In the genomic region with DNA sequence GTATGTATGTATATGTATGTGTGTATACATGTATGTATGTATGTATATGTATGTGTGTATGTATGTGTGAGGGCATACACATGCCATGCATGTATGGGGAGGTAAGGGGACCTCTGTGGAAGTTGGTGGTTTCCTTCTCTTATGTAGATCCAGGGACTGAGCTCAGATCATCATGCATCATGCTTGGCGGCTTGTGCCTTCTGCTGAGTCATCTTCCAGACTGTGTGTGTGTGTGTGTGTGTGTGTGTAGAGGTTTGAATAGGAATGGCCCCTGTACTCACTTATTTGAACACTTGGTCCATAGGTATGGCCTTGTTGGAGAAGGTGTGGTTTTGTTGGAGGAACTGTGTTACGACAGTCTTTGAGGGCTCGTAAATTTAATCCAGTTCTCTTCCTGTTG, we compare ENCODE assay signal across 25 mouse cellular contexts. TPM values are rescaled to one million over a fixed set of nuclear protein-coding genes. Genes with fewer than 3 reads are reported as not detected.
A peak's percentile ranks its signal among the peaks of the same experiment; 100 is the strongest.
DNase-seq lines count a peak whose midpoint lies in the region; ATAC-seq lines count a peak whose summit lies in the region.
"Had no signal": no experiment of that assay in that cellular context is flagged by ENCODE, and none has a peak within 500 bp of the region (broad histone marks: within the 10 kb centered on the region; RNA-seq: fewer than 3 reads in every experiment).

No protein-coding gene starts in this region.

- H3K9ac ChIP-seq in liver, embryonic 11.5 days (ENCODE audit: low read depth, low read length): no peak overlapping the region
- H3K9ac ChIP-seq: forebrain, postnatal 0 days; heart, embryonic 13.5 days; hindbrain, embryonic 12.5 days; hindbrain, embryonic 15.5 days had no signal

- H3K36me3 ChIP-seq in liver, embryonic 11.5 days (ENCODE audit: control insufficient read depth, insufficient read depth, low read length): no peaks in the 10 kb centered on the region
- H3K36me3 ChIP-seq: heart, embryonic 10.5 days; heart, embryonic 13.5 days; hindbrain, embryonic 12.5 days; hindbrain, embryonic 15.5 days had no signal

- 0 out of 2 replicates have a peak, but pooled peaks have one; percentile 20 for ATAC-seq in liver, embryonic 11.5 days (replicated peaks; ENCODE audit: low FRiP score)
- ATAC-seq in granulocyte monocyte progenitor cell, adult 5-6 weeks (replicated peaks; ENCODE audit: poor library complexity, severe bottlenecking): peak; percentile 30; the same call in 1 of the 2 replicates
- ATAC-seq: forebrain, embryonic 14.5 days; forebrain, postnatal 0 days; intestine, postnatal 0 days had no signal

- no peak overlapping the region for H3K27ac ChIP-seq in liver, embryonic 11.5 days (ENCODE audit: low read depth, low read length)
- H3K27ac ChIP-seq: gastrocnemius, adult 2 months; heart, adult 2 months; heart, embryonic 10.5 days; heart, embryonic 13.5 days; hindbrain, embryonic 12.5 days; hindbrain, embryonic 15.5 days had no signal

- DNase-seq in liver, embryonic 11.5 days (ENCODE audit: low spot score): no peak
- no peak for DNase-seq in liver
- DNase-seq in NIH3T3 (ENCODE audit: low read depth): peak; percentile 55
- no peak for DNase-seq in cerebellum, adult 11 months
- DNase-seq in urinary bladder, postnatal 36 days (ENCODE audit: low spot score in 2 of 2): no peak
- DNase-seq in lung, postnatal 4 days: no peak
- DNase-seq: adrenal gland, postnatal 10 days; adrenal gland, postnatal 36 days; cerebellum, adult 2 months; cerebellum, adult 9-11 months; cerebellum, postnatal 36 days; forebrain, postnatal 0 days; gastrocnemius, adult 2 months; gastrocnemius, postnatal 25 days; heart, adult 2 months; heart, postnatal 14 days; heart, postnatal 4 days had no signal

- H3K4me1 ChIP-seq in liver, embryonic 11.5 days (replicated peaks; ENCODE audit: control insufficient read depth, insufficient read depth, low read length): no peaks in the 10 kb centered on the region
- H3K4me1 ChIP-seq: heart, embryonic 10.5 days; heart, embryonic 13.5 days; hindbrain, embryonic 12.5 days; hindbrain, embryonic 15.5 days had no signal

- no peak overlapping the region for H3K4me3 ChIP-seq in liver, embryonic 11.5 days (ENCODE audit: low read depth, low read length)
- H3K4me3 ChIP-seq: gastrocnemius, adult 2 months; heart, adult 2 months; heart, embryonic 10.5 days; heart, embryonic 13.5 days; hindbrain, embryonic 12.5 days; hindbrain, embryonic 15.5 days had no signal

- H3K27me3 ChIP-seq in liver, embryonic 11.5 days (replicated peaks; ENCODE audit: control insufficient read depth, insufficient read depth, low read length): no peaks in the 10 kb centered on the region
- H3K27me3 ChIP-seq: heart, embryonic 13.5 days; hindbrain, embryonic 12.5 days; hindbrain, embryonic 15.5 days had no signal

- 93% methylated on average over 3 of the region's 3 CpGs for WGBS in liver, embryonic 11.5 days

- H3K4me2 ChIP-seq in liver, embryonic 11.5 days: no peak overlapping the region
- H3K4me2 ChIP-seq: heart, embryonic 13.5 days; hindbrain, embryonic 12.5 days; hindbrain, embryonic 15.5 days had no signal

- no peaks in the 10 kb centered on the region for H3K9me3 ChIP-seq in liver, embryonic 11.5 days (ENCODE audit: control insufficient read depth, low read length)
- H3K9me3 ChIP-seq: G1E; heart, embryonic 10.5 days; heart, embryonic 13.5 days; hindbrain, embryonic 12.5 days; hindbrain, embryonic 15.5 days had no signal

RNA-seq across cellular contexts. Expression of gene Gm45062, which starts 26.9 kb away (rescaled TPM):
- polyA plus RNA-seq in liver, embryonic 11.5 days (2014; fragmentation: Nextera tagmentation; extraction: Ambion mirVana): 3.9 and 4.8 TPM in 2 replicates
- 0.11 and 4.2 TPM in 2 replicates for total RNA-seq in granulocyte monocyte progenitor cell, adult 5-6 weeks (2014; fragmentation: Nextera tagmentation)
- total RNA-seq in granulocyte monocyte progenitor cell, adult 5-6 weeks (2017): 3.1 and 5.5 TPM in 2 replicates
- total RNA-seq: gastrocnemius, postnatal 25 days; heart, postnatal 14 days had no signal
- polyA plus RNA-seq: G1E had no signal

RNA-seq across cellular contexts. Expression of gene Umad1, which starts 27.1 kb away (rescaled TPM):
- 20.6 and 23.1 TPM in 2 replicates for polyA plus RNA-seq in liver, embryonic 11.5 days (2014; fragmentation: Nextera tagmentation; extraction: Ambion mirVana)
- total RNA-seq in granulocyte monocyte progenitor cell, adult 5-6 weeks (2014; fragmentation: Nextera tagmentation): 17.0 and 18.7 TPM in 2 replicates
- total RNA-seq in granulocyte monocyte progenitor cell, adult 5-6 weeks (2017): 10.6 and 11.8 TPM in 2 replicates

RNA-seq across cellular contexts. Expression of gene Rpa3, which starts 27.2 kb away (rescaled TPM):
- polyA plus RNA-seq in liver, embryonic 11.5 days (2014; fragmentation: Nextera tagmentation; extraction: Ambion mirVana): 211 and 219 TPM in 2 replicates
- total RNA-seq in granulocyte monocyte progenitor cell, adult 5-6 weeks (2014; fragmentation: Nextera tagmentation): 109 and 138 TPM in 2 replicates
- 111 and 156 TPM in 2 replicates for total RNA-seq in granulocyte monocyte progenitor cell, adult 5-6 weeks (2017)
